Mouse (Mus musculus) 3134 (cell line): ENCODE data around the gene Kdm4a.

Experiments
- DNase-seq: peaks from one replicate; pipeline ENCODE4 v3.0.0-alpha.2; 2011; ENCODE audit warnings: low spot score; ENCODE audit not compliant: insufficient read length; ENCODE audit errors: extremely low read depth

The Kdm4a gene

GRCm38 (mm10) chr4:118123030-118123704 is 56.7 kb downstream of the Kdm4a start:
- peak; percentile 57 for DNase-seq

GRCm38 (mm10) chr4:118122078-118122477 is 57.8 kb downstream of the Kdm4a start:
- DNase-seq, result no peak

DNA sequence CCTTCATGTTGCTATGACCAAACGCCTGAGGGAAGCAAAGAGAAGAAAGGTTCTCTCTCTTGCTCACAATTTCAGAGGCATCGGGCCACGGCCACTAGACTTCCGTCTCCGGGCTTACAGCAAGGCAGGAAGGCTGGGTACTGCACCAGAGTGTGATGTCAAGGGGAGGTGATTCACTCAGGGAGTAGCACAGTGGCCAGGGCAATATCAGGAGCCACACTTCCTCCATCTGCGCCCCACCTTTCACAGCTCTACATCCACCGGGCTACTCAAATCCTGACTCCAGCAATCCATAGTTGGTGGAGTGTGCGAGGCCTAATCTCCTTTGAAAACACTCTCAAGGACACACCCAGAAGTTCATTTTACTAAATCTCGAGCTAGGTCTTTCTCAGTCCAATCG is 62.3 kb downstream of the Kdm4a start:
- no peak for DNase-seq

- DNase-seq, result no peak
Observed at GRCm38 (mm10) chr4:118116098-118116497, 63.7 kb downstream of the Kdm4a start.

GRCm38 (mm10) chr4:118115132-118115531 is 64.7 kb downstream of the Kdm4a start:
- DNase-seq, result no peak

DNA sequence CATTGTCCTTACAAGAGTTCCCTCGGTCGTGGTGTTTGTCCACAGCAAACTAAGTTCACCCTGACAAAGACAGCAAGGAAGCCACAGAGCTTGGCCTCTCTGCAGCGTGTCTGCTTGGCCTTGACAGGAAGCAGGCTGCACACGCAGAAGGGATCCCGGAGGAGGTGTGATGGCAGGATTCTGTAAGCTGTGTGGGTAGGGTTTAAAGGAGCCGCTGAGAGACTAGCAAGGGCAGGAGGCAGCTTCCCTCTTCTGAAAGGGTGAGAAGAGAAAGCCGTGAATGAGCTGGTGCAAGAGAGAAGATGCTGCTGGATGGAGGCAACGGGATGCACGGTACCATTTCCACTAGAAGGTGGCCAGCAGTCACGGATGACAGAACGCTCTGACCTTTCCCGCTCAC is 67.2 kb downstream of the Kdm4a start:
- DNase-seq, result no peak

- DNase-seq, result no peak
Observed at GRCm38 (mm10) chr4:118109649-118110048, 70.2 kb downstream of the Kdm4a start.

DNA sequence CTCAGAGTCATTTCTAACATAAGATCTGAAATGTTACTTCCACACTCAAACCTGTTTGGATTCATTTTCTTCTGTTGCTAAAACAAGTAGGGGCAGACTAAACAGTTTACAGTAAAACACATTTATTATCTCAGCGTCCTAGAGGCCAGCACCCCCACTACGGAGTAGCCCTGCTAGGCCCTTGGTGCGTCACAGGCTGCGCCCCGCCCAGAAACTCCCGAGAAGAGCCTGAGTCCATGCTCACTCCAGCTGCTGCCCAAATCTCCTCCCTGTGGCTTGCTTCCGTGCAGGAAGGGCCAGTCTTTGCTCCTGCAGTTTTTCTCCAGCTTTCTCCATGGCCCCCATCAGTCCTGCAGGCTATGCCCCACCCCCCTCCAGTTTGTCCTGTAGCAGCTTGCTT is 71.1 kb downstream of the Kdm4a start:
- no peak for DNase-seq

GRCm38 (mm10) chr4:118105256-118106053 is 74.4 kb downstream of the Kdm4a start:
- no peak for DNase-seq

- no peak for DNase-seq
Observed at GRCm38 (mm10) chr4:118103280-118103830, 76.5 kb downstream of the Kdm4a start.

DNA sequence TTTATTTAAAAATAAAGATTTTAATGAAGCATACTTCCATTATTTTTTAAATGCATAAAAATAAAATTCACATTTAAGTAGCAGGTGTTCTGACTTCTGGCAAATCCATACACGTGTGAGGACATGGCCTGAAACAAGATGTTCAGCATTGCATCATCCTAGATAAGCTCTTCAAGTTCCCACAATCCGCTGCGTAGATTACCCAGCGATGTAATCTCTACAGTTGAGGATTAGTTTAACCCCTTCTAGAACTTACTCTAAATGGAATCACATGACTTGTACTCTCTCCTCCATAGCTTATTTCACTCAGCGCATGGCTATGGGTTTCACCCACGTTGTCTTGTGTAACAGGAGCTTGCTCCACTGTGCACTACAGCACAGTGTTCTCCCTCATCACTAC is 78.3 kb downstream of the Kdm4a start:
- no peak for DNase-seq

- DNase-seq, result no peak
Observed at GRCm38 (mm10) chr4:118099637-118100364, 80.0 kb downstream of the Kdm4a start.

DNA sequence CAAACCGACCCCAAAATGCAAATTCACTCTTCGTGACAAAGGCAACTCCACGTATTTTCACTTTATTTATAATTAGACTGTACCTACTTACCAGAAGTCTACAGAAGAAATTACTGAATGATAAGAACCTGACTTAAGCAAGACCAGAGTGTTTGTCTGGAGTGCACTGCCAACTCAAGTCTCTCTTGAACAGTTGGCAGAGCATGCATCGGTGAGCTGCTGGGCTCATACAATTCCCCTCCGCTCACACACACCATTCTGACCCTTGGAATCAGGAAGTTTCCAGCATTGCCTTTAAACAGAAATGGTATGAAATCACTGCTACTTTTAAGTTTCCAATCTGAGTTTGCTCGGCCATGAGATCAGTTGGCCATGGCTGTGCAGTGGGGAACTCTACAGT is 81.3 kb downstream of the Kdm4a start:
- DNase-seq, result no peak

DNA sequence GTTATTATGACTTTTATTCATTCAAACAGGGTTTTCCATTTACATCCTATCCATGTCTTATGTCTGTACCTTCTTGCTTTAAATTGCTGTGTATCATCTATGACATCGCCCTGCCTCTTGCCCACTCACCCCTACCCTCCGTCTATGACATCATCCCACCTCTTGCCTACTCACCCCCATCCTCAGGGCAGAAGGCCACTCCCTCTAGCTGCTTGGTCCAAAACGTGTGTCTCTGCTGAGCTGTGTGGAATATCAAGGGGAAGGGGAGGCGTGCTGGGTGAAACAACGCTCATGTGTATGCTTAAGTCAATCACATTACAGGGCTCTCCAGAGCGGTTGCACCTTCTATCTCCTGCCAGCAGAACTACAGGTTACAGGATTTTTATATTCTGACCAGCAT is 83.8 kb downstream of the Kdm4a start:
- DNase-seq, result no peak

DNA sequence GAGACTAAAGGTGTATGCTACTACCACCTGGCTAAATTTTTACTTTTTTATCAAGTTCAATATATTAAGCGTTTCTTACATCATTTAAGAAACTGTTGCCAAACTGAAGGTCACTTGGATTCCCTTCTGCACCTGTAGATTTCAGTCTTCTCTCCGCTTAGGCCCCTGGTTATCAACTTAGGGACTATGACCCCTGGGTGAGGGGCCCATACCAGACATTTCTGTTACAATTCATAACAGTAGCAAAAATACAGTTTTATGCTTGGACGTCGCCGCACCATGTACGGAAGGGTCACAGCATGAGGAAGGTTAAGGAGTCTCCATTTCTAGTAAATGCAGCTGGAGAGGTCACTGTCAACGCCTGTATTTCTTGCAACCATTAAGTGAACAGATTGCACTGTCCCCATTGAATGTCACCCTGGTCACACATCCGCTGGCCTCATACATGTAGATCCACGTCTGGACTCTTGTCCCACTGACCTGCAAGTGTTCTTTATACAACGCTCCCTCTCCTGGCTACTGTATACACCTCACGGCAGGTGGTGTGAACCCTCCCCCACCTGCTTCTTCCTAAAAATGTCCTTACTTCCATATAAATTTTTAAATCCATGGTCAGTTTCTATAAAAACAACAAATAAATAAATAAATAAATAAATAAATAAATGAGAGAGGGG is 86.9 kb downstream of the Kdm4a start:
- no peak for DNase-seq

DNA sequence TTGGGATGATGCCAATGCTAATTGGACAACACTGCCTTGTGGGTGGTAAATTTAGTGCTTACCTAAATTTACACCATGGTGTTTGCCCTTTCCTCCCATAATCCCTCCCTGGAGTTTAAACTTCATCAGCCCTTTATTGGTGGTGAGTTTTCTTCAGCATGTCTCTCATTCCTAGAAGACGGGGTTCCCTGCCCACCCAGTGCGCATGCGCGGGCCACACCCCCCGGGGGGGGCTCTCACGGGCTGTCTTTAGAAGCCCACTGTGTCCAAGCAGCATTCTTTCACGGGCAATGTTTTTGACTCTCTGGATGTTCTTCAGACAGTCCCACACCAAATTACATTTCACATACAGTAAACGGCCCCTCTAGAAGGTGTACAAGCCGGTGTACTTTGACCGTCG is 89.4 kb downstream of the Kdm4a start:
- no peak for DNase-seq

GRCm38 (mm10) chr4:118089939-118090338 is 89.9 kb downstream of the Kdm4a start:
- no peak for DNase-seq

DNA sequence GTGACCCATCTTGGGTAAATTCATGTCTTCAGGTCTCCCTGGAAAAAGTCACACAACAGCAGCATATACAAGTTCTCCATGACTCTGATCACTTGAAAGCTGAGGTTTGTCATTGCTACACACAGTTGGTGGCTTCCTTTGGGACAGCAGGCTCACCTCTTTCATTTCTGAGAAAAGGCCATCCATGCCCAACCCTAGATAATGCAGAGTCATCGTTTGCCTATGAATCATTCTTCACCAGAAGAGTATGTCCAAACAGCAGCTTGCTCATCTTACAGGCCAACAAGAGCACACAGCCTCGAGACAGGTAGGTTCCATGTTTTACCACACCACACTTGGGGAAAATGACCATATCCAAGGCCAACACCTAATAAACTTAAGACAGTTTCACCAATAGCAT is 91.1 kb downstream of the Kdm4a start:
- no peak for DNase-seq
